Mouse (Mus musculus): Measurements from ENCODE around the gene Mgat4a.

Gene Mgat4a

GRCm38 (mm10) chr1:37495104-37495503 lies 45.7 kb downstream of the Mgat4a start:
- no peak for DNase-seq

GRCm38 (mm10) chr1:37491672-37492071 lies 49.1 kb downstream of the Mgat4a start:
- no peak for DNase-seq

GRCm38 (mm10) chr1:37490691-37491212 lies 50.1 kb downstream of the Mgat4a start:
- DNase-seq = no peak

- no peak for DNase-seq
Observed at GRCm38 (mm10) chr1:37488531-37488930, 52.3 kb downstream of the Mgat4a start.

GRCm38 (mm10) chr1:37486994-37487393 lies 53.8 kb downstream of the Mgat4a start:
- no peak for DNase-seq

- DNase-seq = no peak
Observed at GRCm38 (mm10) chr1:37486439-37486838, 54.4 kb downstream of the Mgat4a start.

GRCm38 (mm10) chr1:37484612-37485011 lies 56.2 kb downstream of the Mgat4a start:
- DNase-seq = no peak

- no peak for DNase-seq
Observed at GRCm38 (mm10) chr1:37481331-37481730, 59.5 kb downstream of the Mgat4a start.

- no peak for DNase-seq
Observed at GRCm38 (mm10) chr1:37480731-37481130, 60.1 kb downstream of the Mgat4a start.

GRCm38 (mm10) chr1:37479759-37480158 lies 61.1 kb downstream of the Mgat4a start:
- DNase-seq = no peak

- DNase-seq = no peak
Observed at GRCm38 (mm10) chr1:37479074-37479473, 61.7 kb downstream of the Mgat4a start.

GRCm38 (mm10) chr1:37478416-37478815 lies 62.4 kb downstream of the Mgat4a start:
- DNase-seq = no peak

GRCm38 (mm10) chr1:37477928-37478327 lies 62.9 kb downstream of the Mgat4a start:
- DNase-seq = no peak

GRCm38 (mm10) chr1:37477250-37477649 lies 63.6 kb downstream of the Mgat4a start:
- no peak for DNase-seq

GRCm38 (mm10) chr1:37475312-37475711 lies 65.5 kb downstream of the Mgat4a start:
- no peak for DNase-seq

- DNase-seq = no peak
Observed at GRCm38 (mm10) chr1:37474634-37475190, 66.1 kb downstream of the Mgat4a start.

GRCm38 (mm10) chr1:37474046-37474445 lies 66.8 kb downstream of the Mgat4a start:
- DNase-seq = no peak

- no peak for DNase-seq
Observed at GRCm38 (mm10) chr1:37473251-37473650, 67.6 kb downstream of the Mgat4a start.

GRCm38 (mm10) chr1:37471179-37472148 lies 69.4 kb downstream of the Mgat4a start:
- DNase-seq = no peak

- no peak for DNase-seq
Observed at GRCm38 (mm10) chr1:37469007-37469406, 71.8 kb downstream of the Mgat4a start.

- DNase-seq = no peak
Observed at GRCm38 (mm10) chr1:37467806-37468205, 73.0 kb downstream of the Mgat4a start.

GRCm38 (mm10) chr1:37466322-37466995 lies 74.4 kb downstream of the Mgat4a start:
- DNase-seq = no peak

GRCm38 (mm10) chr1:37464878-37465452 lies 75.9 kb downstream of the Mgat4a start:
- DNase-seq = no peak
